24 mouse cellular contexts compared by ENCODE assay signal in genomic region chr14:79208468-79208867, GRCm38 (mm10). TPM values are rescaled to one million over a fixed set of nuclear protein-coding genes. Genes with fewer than 3 reads are reported as not detected.
DNase-seq lines count a peak whose midpoint lies in the region; ATAC-seq and TF ChIP-seq lines count a peak whose summit lies in the region.
"Had no signal": no experiment of that assay in that cellular context is flagged by ENCODE, and none has a peak within 500 bp of the region (broad histone marks: within the 10 kb centered on the region; RNA-seq: fewer than 3 reads in every experiment).

No protein-coding gene starts in this region.

- no peak for ATAC-seq in forebrain, embryonic 11.5 days (replicated peaks; ENCODE audit: low FRiP score)
- ATAC-seq: activated CD4-positive, CD25-positive, alpha-beta regulatory T cell, adult 4 months; forebrain, embryonic 15.5 days had no signal

- H3K4me1 ChIP-seq in forebrain, embryonic 10.5 days, result peaks cover 30% of the 10 kb centered on the region
- H3K4me1 ChIP-seq in forebrain, embryonic 11.5 days (replicated peaks; ENCODE audit: control insufficient read depth, insufficient read depth, low read length), result peaks cover 10% of the 10 kb centered on the region
- no peaks in the 10 kb centered on the region for H3K4me1 ChIP-seq in lung, adult 2 months (ENCODE audit: control insufficient read depth, insufficient read depth, low read length)

- H3K9me3 ChIP-seq in forebrain, embryonic 10.5 days, result peaks cover under 1% of the 10 kb centered on the region; the same call in 1 of the 2 replicates
- H3K9me3 ChIP-seq in forebrain, embryonic 11.5 days (ENCODE audit: control insufficient read depth, low read length), result no peaks in the 10 kb centered on the region
- H3K9me3 ChIP-seq: forebrain, embryonic 12.5 days; forebrain, embryonic 15.5 days; hindbrain, embryonic 12.5 days; hindbrain, embryonic 15.5 days had no signal

- TF ChIP-seq POLR2A in lung, adult 2 months (IDR thresholded peaks at IDR 0.05; ENCODE audit: borderline replicate concordance, extremely low read depth, low read depth, low read length), result no peak

- no peak for DNase-seq in forebrain, embryonic 10.5 days (ENCODE audit: extremely low spot score, low spot score)
- no peak for DNase-seq in forebrain, embryonic 11.5 days (ENCODE audit: low spot score)
- peak; percentile 1 for DNase-seq in lung, adult 2 months
- no peak for DNase-seq in lung, postnatal 10 days
- DNase-seq in right cerebral cortex, postnatal 10 days (ENCODE audit: low spot score in 2 of 2), result peak; percentile 52 to 60
- DNase-seq in right cerebral cortex, postnatal 14 days, result no peak
- peak; percentile 48 for DNase-seq in brain, adult 2 months (ENCODE audit: low read depth, low spot score)
- DNase-seq: adrenal gland, adult 8-10 months; adrenal gland, postnatal 25 days; cerebellum, adult 18-20 months; cerebellum, adult 9-10 months; cerebellum, postnatal 14 days; gastrocnemius, adult 2 months; gastrocnemius, postnatal 14 days had no signal

- no peaks in the 10 kb centered on the region for H3K27me3 ChIP-seq in forebrain, embryonic 10.5 days (ENCODE audit: poor library complexity, severe bottlenecking)
- no peaks in the 10 kb centered on the region for H3K27me3 ChIP-seq in forebrain, embryonic 11.5 days (ENCODE audit: control insufficient read depth, insufficient read depth, low read length)
- H3K27me3 ChIP-seq: forebrain, embryonic 12.5 days; forebrain, embryonic 15.5 days; hindbrain, embryonic 12.5 days; hindbrain, embryonic 15.5 days had no signal

- no peak overlapping the region for H3K4me2 ChIP-seq in forebrain, embryonic 11.5 days (ENCODE audit: low read depth, low read length, severe bottlenecking)
- H3K4me2 ChIP-seq: forebrain, embryonic 12.5 days; forebrain, embryonic 15.5 days; heart, embryonic 11.5 days; hindbrain, embryonic 12.5 days; hindbrain, embryonic 15.5 days had no signal

- no peak for TF ChIP-seq CTCF in lung, adult 2 months (IDR thresholded peaks at IDR 0.05; ENCODE audit: insufficient read depth, low read length)

- H3K27ac ChIP-seq in forebrain, embryonic 10.5 days, result peak overlapping the region; percentile 58; the same call in 1 of the 2 replicates
- H3K27ac ChIP-seq in forebrain, embryonic 11.5 days (ENCODE audit: low read depth, low read length), result no peak overlapping the region
- H3K27ac ChIP-seq: forebrain, embryonic 12.5 days; forebrain, embryonic 15.5 days; gastrocnemius, adult 2 months; hindbrain, embryonic 12.5 days; hindbrain, embryonic 15.5 days had no signal

- H3K36me3 ChIP-seq in forebrain, embryonic 10.5 days (replicated peaks), result no peaks in the 10 kb centered on the region
- H3K36me3 ChIP-seq in forebrain, embryonic 11.5 days (ENCODE audit: control insufficient read depth, insufficient read depth, low read length), result no peaks in the 10 kb centered on the region
- H3K36me3 ChIP-seq: forebrain, embryonic 12.5 days; forebrain, embryonic 15.5 days; hindbrain, embryonic 12.5 days; hindbrain, embryonic 15.5 days had no signal

- H3K9ac ChIP-seq in forebrain, embryonic 11.5 days (ENCODE audit: low read length), result no peak overlapping the region
- H3K9ac ChIP-seq: forebrain, embryonic 12.5 days; forebrain, embryonic 15.5 days; hindbrain, embryonic 12.5 days; hindbrain, embryonic 15.5 days had no signal

- no peak overlapping the region for H3K4me3 ChIP-seq in forebrain, embryonic 10.5 days
- H3K4me3 ChIP-seq in forebrain, embryonic 11.5 days (ENCODE audit: low read depth, low read length), result no peak overlapping the region
- no peak overlapping the region for H3K4me3 ChIP-seq in lung, adult 2 months (replicated peaks; ENCODE audit: extremely low read depth, low read depth, low read length)
- H3K4me3 ChIP-seq: forebrain, embryonic 12.5 days; forebrain, embryonic 15.5 days; gastrocnemius, adult 2 months; hindbrain, embryonic 12.5 days; hindbrain, embryonic 15.5 days had no signal

RNA-seq across cellular contexts. Expression of gene Zfp957, which starts 38.7 kb away (rescaled TPM):
- not detected in 2 replicates for polyA plus RNA-seq in forebrain, embryonic 10.5 days (2016; fragmentation: Nextera tagmentation; extraction: Ambion mirVana)
- polyA plus RNA-seq in forebrain, embryonic 11.5 days (2014; fragmentation: Nextera tagmentation; extraction: Ambion mirVana), result not detected in 2 replicates
- not detected in 2 replicates for polyA plus RNA-seq in lung, adult 2 months (2012; rRNA removed)
- polyA plus RNA-seq: embryonic facial prominence, embryonic 11.5 days; embryonic facial prominence, embryonic 14.5 days; forebrain, embryonic 12.5 days; forebrain, embryonic 15.5 days; heart, embryonic 11.5 days; heart, embryonic 14.5 days; heart, postnatal 0 days; hindbrain, embryonic 15.5 days had no signal

Comparison
In these comparisons a context has a peak if more than half of its experiments do, and no peak if none do; other contexts are left out.
1. DNase-seq: peak in lung, adult 2 months (single experiment), right cerebral cortex, postnatal 10 days (2 of 2) and brain, adult 2 months (single experiment); none in forebrain, embryonic 10.5 days (single experiment), forebrain, embryonic 11.5 days (single experiment), lung, postnatal 10 days (single experiment) and right cerebral cortex, postnatal 14 days (single experiment).